Mouse (Mus musculus): Measurements from ENCODE around the gene Oaz2.

DNA sequence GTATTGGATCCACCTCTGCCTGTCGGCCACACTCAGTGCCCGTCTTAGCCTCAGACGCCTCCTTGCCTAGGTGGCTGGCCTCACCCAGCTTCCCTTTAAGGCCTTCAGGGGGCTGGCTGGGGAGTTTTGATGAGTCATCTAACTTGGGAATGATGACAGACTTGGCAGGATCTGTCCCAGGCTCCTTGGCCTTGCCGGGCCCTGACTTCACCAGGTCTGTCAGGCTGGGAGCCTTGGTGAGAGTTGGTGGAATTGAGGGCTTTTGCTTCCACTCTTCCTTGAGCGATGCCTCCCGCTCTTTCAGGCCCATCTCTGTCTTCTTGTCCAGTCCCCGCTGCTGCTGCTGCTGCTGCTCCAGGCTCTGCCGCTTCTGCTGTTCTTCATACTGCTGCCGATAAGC is 34.5 kb downstream of the Oaz2 start:
- TF ChIP-seq RAD21 (IDR thresholded peaks at IDR 0.05; ENCODE audit: low read depth, low read length) (no peak), POLR2AphosphoS2 (IDR thresholded peaks at IDR 0.05; ENCODE audit: low read depth, low read length) (no peak), CHD2 (IDR thresholded peaks at IDR 0.05; ENCODE audit: low read length) (no peak), POLR2A (IDR thresholded peaks at IDR 0.05; ENCODE audit: low read depth, low read length) (no peak), CTCF (conservative IDR thresholded peaks at IDR 0.05 in 1 of 2, IDR thresholded peaks at IDR 0.05 in 1 of 2; ENCODE audit: low read depth in 2 of 2, low read length in 2 of 2) (no peak), EP300 (IDR thresholded peaks at IDR 0.05; ENCODE audit: low read length) (no peak), TCF12 (IDR thresholded peaks at IDR 0.05; ENCODE audit: low read depth, low read length) (no peak), SMC3 (IDR thresholded peaks at IDR 0.05; ENCODE audit: low read depth, low read length) (no peak)
